Mouse (Mus musculus) limb, embryonic 11.5 days (tissue): Measurements from ENCODE around the gene Zkscan16. TPM values are rescaled to one million over a fixed set of nuclear protein-coding genes. Genes with fewer than 3 reads are reported as not detected.

Source experiments
- ATAC-seq: fragments of 200-750 bp; cut with Nextera tagmentation; 2 replicates; pipeline ENCODE4 v1.8.0; 2017; ENCODE audit warnings: low read depth; ENCODE audit not compliant: insufficient number of reproducible peaks, low FRiP score, low TSS enrichment
- DNase-seq: peaks from one replicate; pipeline ENCODE4 v3.0.0-alpha.2; 2015; ENCODE audit warnings: low spot score
- H3K27ac ChIP-seq: fragments of 300-500 bp; sonication (generic); replicated peaks from 2 replicates; pipeline ENCODE4 v1.5.1; 2014; ENCODE audit warnings: low read depth, mild to moderate bottlenecking, low read length
- H3K27me3 ChIP-seq: fragments of 300-500 bp; sonication (generic); 2 replicates; pipeline ENCODE4 v1.6.1; 2014; ENCODE audit warnings: mild to moderate bottlenecking, low read length, mixed read lengths; ENCODE audit not compliant: control insufficient read depth, insufficient read depth
- H3K36me3 ChIP-seq: fragments of 300-500 bp; sonication (generic); 2 replicates; pipeline ENCODE4 v1.6.1; 2014; ENCODE audit warnings: mild to moderate bottlenecking, low read length, moderate library complexity, mixed read lengths; ENCODE audit not compliant: control insufficient read depth, insufficient read depth
- H3K4me1 ChIP-seq: fragments of 300-500 bp; sonication (generic); 2 replicates; pipeline ENCODE4 v1.6.1; 2014; ENCODE audit warnings: low read length, mixed read lengths; ENCODE audit not compliant: control insufficient read depth, insufficient read depth
- H3K4me2 ChIP-seq: fragments of 300-500 bp; sonication (generic); 2 replicates; pipeline ENCODE4 v1.6.1; 2014; ENCODE audit warnings: low read depth, mild to moderate bottlenecking, moderate library complexity; ENCODE audit not compliant: severe bottlenecking
- H3K4me3 ChIP-seq: fragments of 300-500 bp; sonication (generic); 2 replicates; pipeline ENCODE4 v1.5.1; 2014; ENCODE audit warnings: low read depth, low read length
- H3K9ac ChIP-seq: fragments of 300-500 bp; sonication (generic); 2 replicates; pipeline ENCODE4 v1.6.1; 2014; ENCODE audit warnings: mild to moderate bottlenecking, low read length
- H3K9me3 ChIP-seq: fragments of 300-500 bp; sonication (generic); 2 replicates; pipeline ENCODE4 v1.6.1; 2016; ENCODE audit warnings: low read length; ENCODE audit not compliant: control insufficient read depth
- WGBS: fragments of 180-500 bp; shearing (Covaris S2); extraction: QIAGEN DNeasy Blood & Tissue Kit; methylation state at CpG from one replicate; pipeline ENCODE4 v1.1.7; 2014; 5-methylcytosine and 5-hydroxymethylcytosine counted together
- polyA plus RNA-seq: library from polyadenylated mRNA; unstranded; fragments of >200 nt; fragmentation: Nextera tagmentation; extraction: Ambion mirVana; gene quantifications from 2 replicates; pipeline ENCODE4 v1.2.1, GENCODE M21; 2014

Zkscan16 gene
- polyA plus RNA-seq, 1 experiment from 2014 or later = 1.1 TPM

GRCm38 (mm10) chr4:58932541-58932940, 10.9 kb upstream of the Zkscan16 start:
- Histone ChIP-seq H3K36me3 (no peaks in the 10 kb centered on the region), H3K4me3 (no peak overlapping the region), H3K4me1 (no peaks in the 10 kb centered on the region), H3K4me2 (no peak overlapping the region), H3K9ac (no peak overlapping the region), H3K9me3 (no peaks in the 10 kb centered on the region), H3K27me3 (no peaks in the 10 kb centered on the region), H3K27ac (no peak overlapping the region)
- ATAC-seq = no peak
- WGBS = 78% methylated on average over 6 of the region's 6 CpGs
- no peak for DNase-seq

- H3K27me3 ChIP-seq = no peaks in the 10 kb centered on the region
- ATAC-seq (no peak), DNase-seq (no peak)
- no peak overlapping the region for H3K27ac ChIP-seq
- H3K4me2 ChIP-seq = no peak overlapping the region
- no peaks in the 10 kb centered on the region for H3K9me3 ChIP-seq
- 80% methylated on average over 4 of the region's 4 CpGs for WGBS
- H3K4me1 ChIP-seq = no peaks in the 10 kb centered on the region
- no peaks in the 10 kb centered on the region for H3K36me3 ChIP-seq
- H3K9ac ChIP-seq = no peak overlapping the region
- H3K4me3 ChIP-seq = no peak overlapping the region
Measured at GRCm38 (mm10) chr4:58934308-58934707, 9.1 kb upstream of the Zkscan16 start.

GRCm38 (mm10) chr4:58934746-58935476, 8.5 kb upstream of the Zkscan16 start:
- DNase-seq (no peak), ATAC-seq (no peak)
- Histone ChIP-seq H3K4me2 (no peak overlapping the region), H3K4me3 (no peak overlapping the region), H3K9ac (no peak overlapping the region), H3K4me1 (no peaks in the 10 kb centered on the region), H3K36me3 (no peaks in the 10 kb centered on the region), H3K27me3 (no peaks in the 10 kb centered on the region), H3K27ac (no peak overlapping the region), H3K9me3 (no peaks in the 10 kb centered on the region)
- WGBS = 49% methylated on average over 15 of the region's 15 CpGs

GRCm38 (mm10) chr4:58935846-58936245, 7.6 kb upstream of the Zkscan16 start:
- no peak overlapping the region for H3K4me2 ChIP-seq
- no peak overlapping the region for H3K27ac ChIP-seq
- no peak overlapping the region for H3K9ac ChIP-seq
- H3K4me1 ChIP-seq = no peaks in the 10 kb centered on the region
- H3K4me3 ChIP-seq = no peak overlapping the region
- no peak for ATAC-seq
- no peaks in the 10 kb centered on the region for H3K9me3 ChIP-seq
- DNase-seq = no peak
- H3K27me3 ChIP-seq = no peaks in the 10 kb centered on the region
- H3K36me3 ChIP-seq = no peaks in the 10 kb centered on the region
- whole genome bisulfite sequencing = 80% methylated on average over 3 of the region's 3 CpGs

- H3K27ac ChIP-seq = no peak overlapping the region
- DNase-seq (no peak), ATAC-seq (no peak)
- H3K36me3 ChIP-seq = no peaks in the 10 kb centered on the region
- H3K27me3 ChIP-seq = no peaks in the 10 kb centered on the region
- H3K4me1 ChIP-seq = peaks cover 6% of the 10 kb centered on the region; the same call in 1 of the 2 replicates
- H3K4me2 ChIP-seq = no peak overlapping the region
- no peak overlapping the region for H3K9ac ChIP-seq
- no peak overlapping the region for H3K4me3 ChIP-seq
- no peaks in the 10 kb centered on the region for H3K9me3 ChIP-seq
Measured at GRCm38 (mm10) chr4:58941638-58942037, 1.8 kb upstream of the Zkscan16 start.

GRCm38 (mm10) chr4:58942942-58943341, 486 bp upstream of the Zkscan16 start:
- no peaks in the 10 kb centered on the region for H3K27me3 ChIP-seq
- no peaks in the 10 kb centered on the region for H3K36me3 ChIP-seq
- H3K4me3 ChIP-seq = no peak overlapping the region
- H3K9me3 ChIP-seq = no peaks in the 10 kb centered on the region
- DNase-seq (no peak), ATAC-seq (no peak)
- peak overlapping the region; percentile 81; the same call in 1 of the 2 replicates for H3K9ac ChIP-seq
- H3K4me2 ChIP-seq = peak overlapping the region; percentile 77
- H3K27ac ChIP-seq = no peak overlapping the region
- peaks cover 6% of the 10 kb centered on the region; the same call in 1 of the 2 replicates for H3K4me1 ChIP-seq
- WGBS = 78% methylated on average over 4 of the region's 4 CpGs

GRCm38 (mm10) chr4:58944206-58944553, 752 bp downstream of the Zkscan16 start:
- Histone ChIP-seq H3K27me3 (no peaks in the 10 kb centered on the region), H3K27ac (no peak overlapping the region), H3K4me1 (peaks cover 6% of the 10 kb centered on the region; the same call in 1 of the 2 replicates), H3K36me3 (no peaks in the 10 kb centered on the region), H3K4me3 (peak overlapping the region; percentile 70), H3K4me2 (peak overlapping the region; percentile 77), H3K9ac (no peak overlapping the region), H3K9me3 (no peaks in the 10 kb centered on the region)
- ATAC-seq = no peak
- WGBS = 18% methylated on average over 6 of the region's 6 CpGs
- no peak for DNase-seq

GRCm38 (mm10) chr4:58944695-58945094, 1.3 kb downstream of the Zkscan16 start:
- no peak for ATAC-seq

GRCm38 (mm10) chr4:58948391-58948790, 5.0 kb downstream of the Zkscan16 start:
- ATAC-seq = no peak
- no peaks in the 10 kb centered on the region for H3K9me3 ChIP-seq
- 83% methylated on average over 4 of the region's 4 CpGs for WGBS
- DNase-seq = no peak
- H3K4me3 ChIP-seq = no peak overlapping the region
- H3K36me3 ChIP-seq = no peaks in the 10 kb centered on the region
- peaks cover 6% of the 10 kb centered on the region; the same call in 1 of the 2 replicates for H3K4me1 ChIP-seq
- no peak overlapping the region for H3K27ac ChIP-seq
- no peaks in the 10 kb centered on the region for H3K27me3 ChIP-seq
- no peak overlapping the region for H3K4me2 ChIP-seq
- no peak overlapping the region for H3K9ac ChIP-seq

More at GRCm38 (mm10) chr4:58944695-58945094, 1.3 kb downstream of the Zkscan16 start:
- H3K27ac ChIP-seq = no peak overlapping the region
- H3K4me1 ChIP-seq = peaks cover 6% of the 10 kb centered on the region; the same call in 1 of the 2 replicates
- no peaks in the 10 kb centered on the region for H3K9me3 ChIP-seq
- no peaks in the 10 kb centered on the region for H3K36me3 ChIP-seq
- DNase-seq = no peak
- peak overlapping the region; percentile 77; the same call in 1 of the 2 replicates for H3K4me2 ChIP-seq
- H3K27me3 ChIP-seq = no peaks in the 10 kb centered on the region
- 62% methylated on average over 5 of the region's 5 CpGs for whole genome bisulfite sequencing
- H3K4me3 ChIP-seq = no peak overlapping the region
- no peak overlapping the region for H3K9ac ChIP-seq
